14 mouse cellular contexts compared by ENCODE assay signal in genomic region chr5:124624291-124624690, GRCm38 (mm10).
"Had no signal": no experiment of that assay in that cellular context is flagged by ENCODE, and none has a peak within 500 bp of the region (broad histone marks: within the 10 kb centered on the region; RNA-seq: fewer than 3 reads in every experiment).

No protein-coding gene starts in this region.

- DNase-seq: cerebellum, postnatal 10 days; cerebellum, postnatal 14 days; cerebellum, postnatal 25 days; cerebellum, postnatal 36 days; embryo, embryonic 11 days; forebrain, postnatal 0 days; gastrocnemius, adult 2 months; gastrocnemius, postnatal 10 days; gastrocnemius, postnatal 14 days; gastrocnemius, postnatal 25 days; gastrocnemius, postnatal 36 days; heart, adult 11 months; heart, adult 18-20 months; heart, adult 2 months had no signal
